Mouse (Mus musculus): ENCODE measurements around the gene Tm9sf1.

Tm9sf1 gene

GRCm38 (mm10) chr14:55643060-55643907 lies at the start of gene Tm9sf1:
Tm9sf1 (minus strand) TSS chr14:55643806.
- DNase-seq = peak; percentile 88 to 93

- DNase-seq = no peak
Observed at GRCm38 (mm10) chr14:55689433-55689832, 45.8 kb upstream of the Tm9sf1 start.

- no peak for DNase-seq
Observed at GRCm38 (mm10) chr14:55682118-55682493, 38.5 kb upstream of the Tm9sf1 start.

GRCm38 (mm10) chr14:55681160-55682117 lies 37.8 kb upstream of the Tm9sf1 start, which contains the start of gene Tinf2:
Tinf2 (minus strand) TSS chr14:55681820.
- DNase-seq = peak; percentile 94 to 95

- DNase-seq = no peak
Observed at GRCm38 (mm10) chr14:55677615-55678014, 34.0 kb upstream of the Tm9sf1 start.

GRCm38 (mm10) chr14:55672741-55673060 lies 29.1 kb upstream of the Tm9sf1 start:
- no peak for DNase-seq

GRCm38 (mm10) chr14:55671833-55672740 lies 28.5 kb upstream of the Tm9sf1 start, which contains the start of the genes Gmpr2 and Nedd8:
Gmpr2 (plus strand) TSS chr14:55671941.
Nedd8 (minus strand) TSS chr14:55672124.
- peak; percentile 85 to 93 for DNase-seq

GRCm38 (mm10) chr14:55671486-55671832 lies 27.9 kb upstream of the Tm9sf1 start:
- no peak for DNase-seq

GRCm38 (mm10) chr14:55660636-55661035 lies 17.0 kb upstream of the Tm9sf1 start:
- DNase-seq = no peak

GRCm38 (mm10) chr14:55659960-55660573 lies 16.5 kb upstream of the Tm9sf1 start, which contains the start of gene Mdp1:
Mdp1 (minus strand) TSS chr14:55660508.
- DNase-seq = peak; percentile 84 to 90

- DNase-seq = peak in 1 of 2 experiments; percentile 16
Observed at GRCm38 (mm10) chr14:55658011-55658410, 14.4 kb upstream of the Tm9sf1 start.

GRCm38 (mm10) chr14:55656935-55657334 lies 13.3 kb upstream of the Tm9sf1 start:
- no peak for DNase-seq

- DNase-seq = no peak
Observed at GRCm38 (mm10) chr14:55651528-55651927, 7.9 kb upstream of the Tm9sf1 start.

GRCm38 (mm10) chr14:55649884-55650283 lies 6.3 kb upstream of the Tm9sf1 start, which contains the start of gene Tssk4:
Tssk4 (plus strand) TSS chr14:55650184.
- no peak for DNase-seq

- DNase-seq = peak; percentile 28 to 35
Observed at GRCm38 (mm10) chr14:55644261-55644888, 769 bp upstream of the Tm9sf1 start.

GRCm38 (mm10) chr14:55642679-55643059 lies 937 bp downstream of the Tm9sf1 start:
- no peak for DNase-seq

GRCm38 (mm10) chr14:55641291-55641690 lies 2.3 kb downstream of the Tm9sf1 start:
- no peak for DNase-seq

- DNase-seq = no peak
Observed at GRCm38 (mm10) chr14:55640816-55641215, 2.8 kb downstream of the Tm9sf1 start.

GRCm38 (mm10) chr14:55637795-55638194 lies 5.8 kb downstream of the Tm9sf1 start, which contains the start of gene Gm49378:
Gm49378 (minus strand) TSS chr14:55637895.
- no peak for DNase-seq

- DNase-seq = peak; percentile 91 to 94
Observed at GRCm38 (mm10) chr14:55635523-55636007, 8.0 kb downstream of the Tm9sf1 start, which contains the start of gene Ipo4. Ipo4 (minus strand) TSS chr14:55635957.
